Mouse (Mus musculus) lung, adult 18-20 months (tissue): ENCODE measurements around the gene Abhd8.

Experiments used
- DNase-seq, 2 experiments: peaks; one replicate each; pipeline ENCODE4 v3.0.0; 2022; ENCODE audit warnings: mixed read lengths in 2 of 2

Gene Abhd8

DNA sequence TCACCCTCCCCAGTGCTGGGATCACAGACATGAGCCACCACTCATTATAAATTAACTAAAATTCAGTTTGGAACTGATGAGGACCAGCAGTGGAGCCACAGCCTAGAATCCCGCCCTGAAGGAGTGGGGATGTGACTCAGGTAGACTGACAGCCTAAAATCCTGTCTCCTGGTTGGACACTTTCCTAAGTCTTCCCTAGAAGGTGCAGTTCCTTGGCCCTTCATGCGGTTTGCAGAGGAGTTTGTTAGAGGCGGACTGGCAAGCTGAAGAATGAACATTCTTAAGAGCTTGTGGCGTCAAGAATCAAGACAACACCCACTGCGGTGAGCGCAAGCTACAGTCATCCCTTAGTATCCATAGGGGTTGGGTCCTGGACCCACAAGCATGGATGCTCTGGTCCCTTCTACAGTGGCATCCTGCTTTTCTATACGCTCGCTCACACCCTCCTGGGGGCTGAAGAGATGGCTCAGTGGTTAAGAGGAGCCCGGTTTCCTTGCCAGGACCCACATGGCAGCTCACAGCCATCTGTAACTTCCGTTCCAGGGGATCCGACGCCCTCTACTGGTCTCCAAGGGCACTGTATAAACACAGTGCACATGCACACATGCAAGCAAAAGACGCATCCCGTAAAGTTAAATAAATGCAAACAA is 13.9 kb upstream of the Abhd8 start:
- DNase-seq = no peak

DNA sequence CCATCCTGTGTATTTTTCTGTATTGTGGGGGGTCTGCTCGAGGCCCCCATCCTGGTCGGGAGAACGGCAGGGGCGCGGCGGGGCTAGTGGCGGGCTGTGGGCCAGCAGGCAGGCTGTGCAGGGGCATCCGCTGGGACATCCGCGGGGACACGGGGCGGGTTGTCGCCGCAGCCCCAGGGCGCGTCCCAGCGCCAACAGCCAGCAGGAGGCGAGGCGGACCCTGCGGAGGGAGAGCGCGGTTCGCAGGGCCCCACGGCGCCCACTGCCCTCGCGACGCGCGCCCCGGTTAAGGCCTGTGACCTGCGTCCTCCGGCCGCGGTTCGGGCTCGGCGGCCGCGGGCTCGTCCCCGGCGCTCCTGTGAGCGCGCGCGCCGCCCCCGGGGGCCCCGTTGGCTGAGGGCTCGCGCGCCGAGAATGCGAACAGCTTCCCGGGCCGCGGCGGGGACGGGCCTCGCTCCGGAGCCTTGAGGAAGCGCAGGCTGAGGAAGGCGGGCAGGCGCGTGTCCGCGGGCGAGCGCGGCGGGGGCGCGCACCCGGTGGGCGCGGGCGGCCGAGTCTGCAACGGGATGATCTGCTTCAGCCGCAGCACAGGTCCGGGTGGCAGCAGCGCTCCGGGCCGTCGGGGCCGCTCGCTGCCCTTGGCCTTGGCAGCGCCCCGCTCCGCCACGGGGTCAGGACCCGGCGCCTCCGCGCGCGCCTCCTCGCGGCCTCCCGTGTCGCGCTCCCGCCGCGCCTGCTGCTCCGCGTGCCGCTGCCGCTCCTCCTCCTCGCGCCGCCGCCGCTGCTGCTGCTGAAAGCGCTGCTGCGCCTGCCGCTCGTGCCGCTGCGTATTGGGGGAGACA is 12.9 kb upstream of the Abhd8 start:
- peak; percentile 77 to 79 for DNase-seq

DNA sequence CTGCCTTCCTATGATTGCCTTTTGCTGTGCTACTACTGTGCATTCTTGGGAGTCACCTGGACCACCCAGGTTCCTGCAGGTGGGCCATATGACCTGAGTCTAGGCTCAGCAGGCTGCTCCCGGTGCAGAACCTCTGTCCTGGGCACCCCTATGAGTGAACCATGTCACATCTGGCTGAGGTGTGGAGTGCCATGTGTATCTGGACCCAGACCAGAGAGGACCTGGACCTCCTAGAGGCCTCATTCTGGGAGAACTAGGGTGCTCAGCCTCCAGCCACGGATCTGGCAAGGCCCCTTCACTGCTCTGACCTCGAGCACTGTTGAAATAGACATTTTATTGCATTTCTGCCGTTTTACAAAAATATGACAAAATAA is 12.2 kb upstream of the Abhd8 start:
- no peak for DNase-seq

DNA sequence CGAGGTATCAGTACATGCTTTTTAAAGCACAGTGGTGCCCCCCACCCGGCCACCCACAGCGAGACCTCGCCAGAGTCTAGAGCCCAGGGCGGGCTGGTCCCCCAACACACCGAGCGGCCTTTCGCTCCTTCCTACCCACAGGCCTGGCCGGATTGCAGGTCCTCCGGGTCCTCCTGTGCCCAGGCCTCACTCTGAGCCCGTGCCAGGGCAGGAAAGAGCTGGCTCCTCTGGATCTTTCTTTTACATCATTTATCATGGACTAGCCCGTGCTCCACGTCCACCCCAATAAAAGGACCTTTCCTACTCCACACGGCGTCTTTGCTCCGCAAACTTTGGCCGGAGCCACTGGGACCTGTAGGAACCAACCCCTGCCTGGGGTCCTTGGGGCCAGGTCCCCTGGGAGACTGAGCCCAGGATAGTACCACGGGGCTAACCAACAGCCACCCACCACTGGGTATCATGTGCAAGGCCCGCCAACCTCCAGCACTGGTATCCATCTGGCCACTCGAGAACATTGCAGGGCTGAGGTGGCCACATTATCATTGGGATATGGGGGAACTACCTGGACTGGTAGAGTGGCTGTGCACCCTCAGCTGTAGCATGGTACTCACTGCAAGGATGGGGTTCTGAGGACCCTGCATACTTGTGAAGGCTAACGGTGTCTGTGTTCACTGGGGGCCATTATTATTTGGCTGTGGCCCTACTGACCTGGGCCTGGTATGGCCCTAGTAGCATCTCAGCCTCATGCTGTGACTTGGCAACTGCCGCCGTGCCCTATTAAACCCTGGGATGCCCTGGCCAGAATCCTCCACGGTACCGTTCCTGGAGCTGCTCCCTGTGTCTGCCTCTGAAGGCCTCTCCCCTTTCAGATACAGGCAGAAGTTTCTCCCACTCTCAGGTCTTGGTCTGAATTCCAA is 11.6 kb upstream of the Abhd8 start:
- DNase-seq = no peak

DNA sequence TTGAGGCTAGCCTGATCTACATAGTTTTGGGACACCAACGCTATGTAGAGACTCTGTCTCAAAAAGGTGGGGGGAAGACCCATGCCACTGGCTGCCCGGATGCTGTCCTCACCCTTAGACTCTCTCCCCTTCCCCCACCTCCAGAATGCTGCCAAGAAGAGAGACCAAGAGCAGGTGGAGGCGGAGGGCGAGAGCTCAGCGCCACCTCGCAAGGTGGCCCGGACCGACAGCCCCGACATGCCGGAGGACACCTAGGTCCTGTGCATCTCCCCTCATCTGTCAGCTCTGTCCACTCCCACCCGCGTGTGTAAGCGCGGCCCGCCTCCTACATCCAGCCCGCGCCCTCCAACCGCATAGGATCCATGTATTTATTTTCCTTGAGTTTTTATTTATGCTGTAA is 10.9 kb upstream of the Abhd8 start:
- DNase-seq = no peak

DNA sequence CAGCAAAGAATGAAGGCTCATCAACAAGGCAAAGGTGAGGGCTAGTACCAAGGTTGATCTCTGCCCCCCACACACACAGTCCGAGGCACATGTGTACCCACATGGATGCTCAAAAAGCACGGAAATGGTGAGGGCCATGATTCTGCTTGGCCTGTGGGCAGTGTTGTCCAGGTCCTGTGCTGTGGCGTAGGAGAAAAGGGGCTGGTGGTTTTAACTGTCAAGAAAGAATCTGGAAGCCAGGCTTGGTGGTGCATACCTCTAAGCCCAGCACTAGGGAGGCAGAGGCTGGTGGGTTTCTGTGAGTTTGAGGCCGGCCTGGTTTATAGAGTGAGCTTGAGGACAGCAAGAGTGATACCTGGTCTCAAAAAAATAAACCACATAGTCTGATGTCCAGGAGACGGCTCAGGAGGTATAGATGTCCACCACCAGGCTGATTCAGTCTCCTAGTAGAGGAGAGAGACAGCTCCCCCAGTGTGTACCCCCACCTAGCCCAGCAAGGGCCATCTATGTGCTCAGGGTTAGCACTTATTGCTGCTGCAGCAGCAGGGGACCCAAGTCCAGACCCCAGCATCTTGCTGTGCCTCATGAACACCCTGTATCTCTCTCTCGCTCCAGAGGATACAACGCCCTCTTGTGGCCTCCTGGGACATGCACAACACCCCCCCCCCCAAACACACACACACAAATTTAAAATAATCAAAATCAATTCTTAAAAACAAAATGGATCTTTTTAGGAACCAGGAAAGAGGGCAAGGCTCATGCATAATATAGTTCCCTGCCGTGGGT is 9.3 kb upstream of the Abhd8 start:
- no peak for DNase-seq

DNA sequence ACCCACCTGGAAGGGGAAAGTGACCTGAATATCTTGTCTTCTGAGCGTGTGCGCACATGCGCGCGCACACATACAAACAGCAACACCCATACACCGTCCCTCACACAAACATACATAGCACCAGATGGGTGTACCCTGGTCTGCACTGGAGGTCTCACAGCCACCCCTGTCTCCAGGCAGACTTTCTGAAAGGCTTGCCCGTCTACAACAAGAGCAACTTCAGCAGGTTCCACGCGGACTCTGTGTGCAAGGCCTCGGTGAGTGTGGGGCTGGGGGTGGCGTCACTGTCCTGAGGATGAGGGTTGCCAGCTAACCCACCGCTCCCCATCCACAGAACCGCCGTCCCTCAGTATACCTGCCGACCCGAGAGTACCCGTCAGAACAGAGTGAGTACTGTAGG is 8.4 kb upstream of the Abhd8 start:
- DNase-seq = no peak

DNA sequence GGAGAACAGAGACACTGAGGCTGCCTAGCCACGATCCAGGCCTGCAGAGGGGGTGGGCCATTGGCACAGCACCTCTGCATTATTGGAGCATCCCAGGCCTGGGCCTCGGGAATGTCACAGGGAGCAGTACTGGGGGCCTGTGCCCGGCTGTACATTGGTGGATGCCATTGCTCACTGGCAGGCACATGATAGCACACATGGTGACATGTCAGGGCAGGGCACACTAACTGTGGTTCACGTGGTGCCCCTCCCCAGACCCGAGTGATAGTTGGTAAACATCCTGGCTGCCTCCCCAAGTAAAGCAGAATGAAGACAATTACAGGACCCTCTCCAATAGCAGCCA is 7.4 kb upstream of the Abhd8 start:
- no peak for DNase-seq

DNA sequence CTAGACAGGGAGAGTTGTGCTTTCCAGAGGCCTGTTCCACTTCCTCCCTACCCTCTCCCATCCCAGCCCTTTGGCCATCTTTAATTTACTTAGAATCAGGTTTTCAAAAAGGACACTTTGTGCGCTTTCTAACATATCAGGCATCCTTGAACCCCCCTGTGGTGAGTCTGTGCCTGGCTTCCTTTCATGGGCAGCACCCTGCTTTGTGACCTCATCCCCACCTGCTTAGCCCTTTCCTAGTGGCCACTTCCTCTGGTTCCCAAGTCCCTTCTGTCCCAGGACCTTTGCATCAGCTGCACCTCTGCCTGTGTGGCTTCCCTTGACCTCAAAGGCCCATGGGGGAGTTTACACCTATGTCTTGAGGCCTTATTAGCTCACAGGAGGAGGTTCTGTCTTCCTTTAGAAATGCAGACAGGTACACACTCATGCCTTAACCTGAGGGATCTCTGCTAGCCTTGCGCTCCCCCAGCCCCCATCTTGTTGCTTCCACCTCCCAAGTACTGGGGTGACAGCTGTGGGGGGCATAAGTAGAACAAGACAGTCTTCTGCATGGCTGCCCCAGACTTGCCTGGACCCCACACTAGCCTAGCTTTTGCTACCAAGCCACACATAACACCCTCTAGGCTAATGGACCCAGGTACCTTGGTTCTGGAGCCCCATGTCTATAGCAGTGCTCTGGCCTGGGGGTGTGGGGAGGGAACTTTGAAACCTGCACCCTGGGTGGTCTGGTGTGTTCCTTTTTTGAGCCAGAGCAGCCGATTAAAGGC is 6.9 kb upstream of the Abhd8 start:
- no peak for DNase-seq

DNA sequence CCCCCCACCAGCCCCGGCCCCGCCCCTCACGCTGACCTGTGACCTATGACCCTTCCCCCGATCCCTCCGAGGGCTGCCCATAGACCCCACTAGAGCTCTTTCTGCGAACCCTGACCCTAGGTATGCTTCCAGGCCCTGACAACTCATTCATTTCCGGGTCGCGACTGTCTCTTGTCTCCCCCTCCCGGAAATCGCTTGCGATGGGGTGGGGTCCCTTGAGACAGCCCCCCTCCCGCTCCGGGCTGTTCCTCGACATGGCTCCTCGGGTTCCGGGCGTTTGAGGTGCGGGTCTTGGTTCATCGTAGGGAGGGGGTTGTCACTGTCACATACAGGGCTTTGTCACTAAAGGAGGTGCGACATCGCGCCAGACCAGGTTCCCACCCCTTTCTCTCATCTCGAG is 6.0 kb upstream of the Abhd8 start:
- peak; percentile 56 to 65 for DNase-seq

DNA sequence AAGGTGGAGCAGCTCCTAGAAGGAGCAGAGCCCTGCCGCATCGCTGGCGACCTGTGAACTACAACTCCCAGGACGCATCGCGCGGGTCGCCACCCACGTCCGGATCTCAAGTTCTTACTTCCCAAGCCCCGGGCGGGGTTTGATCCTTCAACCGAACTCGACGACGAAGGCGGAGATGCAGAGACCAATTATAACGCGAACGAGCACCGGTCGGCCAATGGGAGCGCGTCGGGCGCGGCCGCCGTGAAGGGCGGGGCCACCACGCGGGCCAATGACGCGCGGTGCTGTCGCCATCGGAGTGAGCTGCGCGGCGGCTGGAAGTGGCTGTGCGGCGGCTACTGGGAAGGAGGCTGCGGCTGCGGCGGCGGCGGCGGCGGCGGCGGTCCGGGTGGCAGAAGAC is 5.5 kb upstream of the Abhd8 start, which contains the start of gene Dda1:
TSS of gene Dda1 (plus strand) at position 284 of the 400 bp plus-strand sequence.
- DNase-seq = peak; percentile 99

DNA sequence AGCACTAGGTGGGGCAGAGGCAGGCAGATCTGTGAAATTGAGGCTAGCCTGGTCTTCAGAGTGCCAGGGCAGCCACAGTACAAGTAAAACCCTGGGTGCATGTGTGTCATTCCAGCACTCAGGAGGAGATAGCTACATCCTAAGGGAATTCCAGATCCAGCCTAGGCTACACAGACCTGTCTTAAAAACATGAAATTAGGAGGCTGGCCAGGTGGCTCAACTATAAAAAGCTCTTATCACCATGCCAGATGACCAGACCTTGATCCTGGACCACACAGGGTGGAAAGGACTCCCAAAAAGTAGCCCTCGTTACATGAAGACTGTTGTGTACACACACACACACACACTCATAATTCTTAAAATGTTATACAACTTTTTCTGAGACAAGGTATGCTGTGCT is 4.5 kb upstream of the Abhd8 start:
- DNase-seq = no peak

DNA sequence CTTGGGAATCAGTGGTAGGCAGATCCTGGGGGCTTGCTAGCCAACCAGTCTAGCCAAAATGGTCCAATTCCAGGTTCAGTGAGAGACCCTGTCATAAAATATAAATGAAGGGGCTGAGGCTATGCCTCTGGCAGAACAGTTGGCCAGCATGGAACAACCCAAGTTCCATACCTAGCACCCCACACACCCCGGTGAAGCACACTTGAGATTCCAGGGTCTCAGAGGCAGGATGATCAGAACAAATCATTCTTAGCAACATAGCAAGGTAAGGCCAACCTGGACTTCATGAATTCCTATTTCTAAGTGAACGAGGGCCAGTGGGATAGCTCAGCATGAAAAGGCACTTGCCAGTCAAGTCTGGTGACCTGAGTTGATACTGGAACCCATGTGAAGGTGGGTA is 3.7 kb upstream of the Abhd8 start:
- DNase-seq = no peak

DNA sequence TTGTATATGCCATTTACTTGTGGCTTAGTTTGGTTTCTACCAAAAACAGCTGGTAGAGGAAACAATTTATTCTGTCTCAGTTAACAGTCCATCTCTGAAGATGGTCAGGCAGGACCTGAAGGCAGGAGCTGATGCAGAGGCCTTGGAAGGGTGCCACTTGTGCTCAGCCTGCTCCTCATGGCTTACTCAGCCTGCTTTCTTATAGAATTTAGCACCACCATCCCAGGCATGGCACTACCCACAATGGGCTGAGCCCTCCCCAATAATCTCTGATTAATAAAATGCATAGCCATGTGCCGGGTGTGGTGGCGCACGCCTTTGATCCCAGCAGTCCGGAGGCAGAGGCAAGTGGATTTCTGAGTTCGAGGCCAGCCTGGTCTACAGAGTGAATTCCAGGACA is 2.7 kb upstream of the Abhd8 start:
- DNase-seq = no peak

DNA sequence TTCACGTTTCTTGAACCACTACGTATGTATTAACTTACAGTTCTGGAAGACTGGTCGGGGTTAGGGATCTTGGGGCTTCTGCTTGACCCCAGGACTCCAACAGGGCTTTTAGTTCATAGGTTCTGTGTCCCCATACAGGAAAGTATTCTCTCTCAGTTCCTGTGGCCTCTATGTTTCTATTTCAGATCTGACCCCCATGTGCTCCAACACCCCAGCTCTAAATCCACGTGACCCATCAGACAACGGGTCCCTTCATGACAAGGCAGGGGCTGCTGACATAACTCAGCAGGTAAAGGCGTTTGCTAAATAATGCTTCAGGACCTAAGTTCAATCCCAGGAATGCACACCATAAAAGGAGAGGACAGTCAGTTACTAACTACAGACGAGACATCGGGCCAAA is 2.3 kb upstream of the Abhd8 start:
- no peak for DNase-seq

DNA sequence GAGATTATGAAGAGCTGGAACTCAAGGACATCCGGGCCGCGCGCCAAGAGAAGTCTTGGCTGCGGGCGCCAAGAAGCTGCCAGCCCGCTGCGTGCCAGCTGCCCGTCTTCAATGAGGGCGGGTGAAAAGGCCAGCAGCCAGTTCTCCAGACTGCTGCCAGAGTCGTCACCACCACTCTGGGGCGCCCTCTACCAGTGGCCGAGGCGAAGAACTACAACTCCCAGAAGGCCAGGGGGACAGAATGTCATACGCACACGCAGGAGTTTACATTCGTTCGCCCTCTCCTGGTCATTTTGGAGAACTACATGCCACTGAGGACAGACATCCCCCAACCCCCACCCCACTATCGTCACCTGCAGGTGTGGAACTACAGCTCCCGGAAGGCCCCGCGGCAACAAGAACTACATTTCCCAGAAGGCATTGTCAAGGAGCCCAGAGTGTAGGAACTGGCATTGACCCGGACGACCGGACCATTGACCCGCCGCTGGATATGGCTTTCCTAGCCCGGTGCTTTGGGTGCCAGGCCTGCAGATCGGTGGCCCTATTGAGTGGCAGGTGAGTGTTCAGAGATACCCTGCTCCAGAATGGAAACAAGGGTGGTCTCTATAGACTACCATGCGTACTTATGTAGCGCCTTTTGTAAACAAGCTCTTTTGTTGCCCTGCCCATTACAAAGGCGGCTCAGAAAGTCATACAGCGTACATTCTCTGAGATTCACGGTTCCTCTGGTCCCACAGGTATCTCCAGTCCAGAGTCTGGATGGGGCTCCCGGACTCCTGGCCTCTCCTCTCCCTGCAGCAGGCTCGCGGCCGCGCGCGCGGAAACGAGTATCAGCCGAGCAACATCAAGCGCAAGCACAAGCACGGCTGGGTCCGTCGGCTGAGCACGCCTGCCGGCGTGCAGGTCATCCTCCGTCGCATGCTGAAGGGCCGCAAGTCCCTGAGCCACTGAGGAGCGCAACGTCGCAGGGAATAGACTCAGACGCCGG is 1.4 kb upstream of the Abhd8 start, which contains the start of gene Mrpl34:
TSS of gene Mrpl34 (plus strand) at position 447 of the 988 bp plus-strand sequence.
- peak; percentile 100 for DNase-seq

DNA sequence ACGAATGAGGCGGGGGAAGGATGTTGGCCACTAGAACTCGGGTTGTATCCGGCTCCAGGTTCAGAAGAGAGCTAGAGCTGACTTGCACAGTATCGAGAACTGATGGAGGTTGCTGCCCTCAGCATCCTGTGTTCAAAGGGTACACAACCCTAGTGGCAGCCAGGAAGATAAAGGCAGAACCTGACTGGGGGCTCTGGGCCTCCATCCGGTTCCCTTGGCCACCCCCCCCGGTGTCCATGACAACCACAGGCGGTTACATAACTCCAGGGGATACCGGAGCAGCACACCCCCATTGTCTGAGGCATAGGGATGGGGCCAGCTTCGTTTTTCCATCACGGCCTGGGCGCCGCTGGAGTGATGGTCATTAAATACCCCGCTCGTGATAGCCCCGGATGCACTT is 669 bp downstream of the Abhd8 start:
- DNase-seq = peak; percentile 40 to 55

DNA sequence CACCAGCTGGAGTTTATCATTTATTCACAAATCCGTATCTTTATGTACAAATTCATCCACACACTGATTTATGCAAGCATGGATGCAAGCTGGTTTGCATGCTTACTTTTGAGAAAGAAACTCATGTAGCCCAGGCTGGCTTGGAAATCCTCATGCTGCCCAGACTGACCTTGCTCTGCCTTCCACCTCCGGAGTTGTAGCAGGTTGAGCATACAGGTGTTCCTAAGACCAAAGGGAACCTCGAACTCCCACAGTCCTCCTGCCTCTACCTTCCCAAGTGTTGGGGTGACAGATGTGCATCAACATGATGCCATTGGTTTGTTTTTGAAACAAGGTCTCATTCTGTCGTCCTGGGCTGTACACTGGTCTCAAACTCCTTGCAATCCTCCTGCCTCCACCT is 1.3 kb downstream of the Abhd8 start:
- DNase-seq = no peak

DNA sequence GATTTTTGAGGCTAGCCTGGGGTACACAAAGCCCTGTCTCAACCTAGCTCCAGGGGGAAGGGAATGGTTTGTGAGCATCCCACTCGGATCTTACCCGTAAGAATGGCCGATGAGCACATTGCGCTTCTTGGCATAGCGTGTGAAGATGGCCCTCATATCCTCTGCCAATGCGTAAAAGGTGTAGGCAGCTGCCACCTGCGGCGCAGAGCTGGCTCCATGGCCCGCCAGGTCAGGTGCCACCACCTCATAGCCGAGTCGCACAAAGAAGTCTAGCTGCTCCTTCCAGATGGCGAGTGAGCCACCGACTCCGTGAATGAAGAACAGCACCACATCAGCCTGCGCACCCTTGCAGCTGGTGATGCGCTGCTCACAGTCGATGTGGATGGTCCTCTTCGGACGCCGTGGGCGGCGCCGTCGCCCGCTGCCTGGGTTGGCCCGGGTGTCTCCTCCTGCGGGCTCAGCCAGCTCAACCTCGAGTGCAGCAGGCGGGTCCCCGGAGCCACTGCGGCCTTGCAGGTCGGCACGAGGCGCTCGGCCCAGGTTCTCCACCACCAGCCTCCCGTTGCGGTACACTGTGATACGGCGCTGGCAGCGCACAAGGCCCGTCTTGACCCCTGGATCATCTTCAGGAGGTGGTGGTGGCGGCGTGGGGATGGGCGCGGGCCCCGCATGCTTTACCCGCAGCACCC is 2.2 kb downstream of the Abhd8 start:
- DNase-seq = no peak

DNA sequence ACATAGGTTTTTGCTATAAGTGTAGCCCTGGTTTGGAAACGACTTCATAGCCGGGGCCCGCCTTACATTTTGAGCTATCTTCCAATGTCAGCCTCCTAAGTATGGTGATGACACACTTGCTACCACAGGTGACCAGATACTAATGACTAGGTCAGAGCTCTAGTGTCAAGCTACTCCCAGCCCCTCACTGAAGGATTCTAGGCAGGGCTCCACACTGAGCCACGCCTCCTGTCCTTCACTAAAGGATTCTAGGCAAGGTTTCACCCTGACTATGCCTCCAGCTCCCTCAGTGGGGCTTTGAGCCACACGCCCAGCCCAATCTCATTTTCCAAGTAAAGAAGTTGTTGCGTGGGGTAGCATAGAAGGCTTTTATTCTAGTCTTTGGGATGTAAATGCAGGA is 2.7 kb downstream of the Abhd8 start:
- no peak for DNase-seq
